Mouse (Mus musculus) kidney, adult 11 months (tissue): ENCODE data around the gene Rbbp8nl.

Experiments used
- DNase-seq: peaks from one replicate; pipeline ENCODE4 v3.0.0; 2022

Rbbp8nl gene

DNA sequence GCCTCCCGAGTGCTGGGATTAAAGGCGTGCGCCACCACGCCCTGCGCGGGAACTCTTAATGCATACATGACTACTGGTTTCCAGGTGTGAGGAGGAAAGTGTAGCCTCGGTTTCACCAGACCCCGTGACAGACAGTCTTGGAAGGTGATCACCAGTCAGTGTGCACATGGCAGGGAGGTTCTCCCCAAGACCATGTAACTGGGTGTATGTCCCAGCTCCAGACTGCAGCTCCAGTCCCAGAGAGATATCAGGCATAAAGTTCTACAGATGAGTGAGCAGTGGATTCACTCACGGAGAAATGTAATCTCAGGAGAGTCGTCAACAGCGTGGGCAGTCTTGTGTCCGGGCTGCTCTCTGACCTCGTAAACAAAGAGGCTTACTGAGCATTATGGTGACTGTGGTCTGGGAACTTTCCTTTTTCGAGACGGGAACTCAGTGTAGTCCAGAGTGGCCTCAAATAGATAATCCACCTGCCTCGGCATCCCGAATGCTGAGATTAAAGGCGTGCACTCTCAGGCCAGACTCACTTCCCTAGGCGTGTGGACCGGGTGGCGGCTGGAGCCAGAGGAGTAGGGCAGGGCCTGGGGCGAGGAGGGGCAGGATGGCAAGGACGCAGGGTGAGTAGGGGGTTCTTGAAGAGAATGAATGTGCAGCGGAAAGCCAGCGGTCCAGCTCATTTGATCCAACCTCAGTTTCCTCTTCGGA, 33.2 kb downstream of the Rbbp8nl start:
- DNase-seq = no peak

DNA sequence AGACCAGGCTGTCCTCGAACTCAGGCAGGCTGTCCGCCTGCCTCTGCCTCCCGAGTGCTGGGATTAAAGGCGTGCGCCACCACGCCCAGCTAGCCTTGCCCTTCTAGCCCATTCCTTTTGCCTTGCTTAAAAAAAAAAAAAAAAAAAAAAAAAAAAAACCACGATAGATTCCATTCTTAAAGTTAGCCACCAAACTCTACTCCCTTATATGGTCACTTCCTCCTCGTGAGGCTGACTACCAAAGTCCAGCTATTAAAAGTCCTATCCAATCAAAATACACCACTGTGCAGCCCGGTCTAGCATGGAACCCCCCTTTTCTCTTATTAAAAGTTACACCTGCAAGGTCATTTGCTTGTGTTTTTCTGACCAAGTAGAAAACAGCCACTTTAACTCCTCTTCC, 34.0 kb downstream of the Rbbp8nl start:
- DNase-seq = peak; percentile 64

DNA sequence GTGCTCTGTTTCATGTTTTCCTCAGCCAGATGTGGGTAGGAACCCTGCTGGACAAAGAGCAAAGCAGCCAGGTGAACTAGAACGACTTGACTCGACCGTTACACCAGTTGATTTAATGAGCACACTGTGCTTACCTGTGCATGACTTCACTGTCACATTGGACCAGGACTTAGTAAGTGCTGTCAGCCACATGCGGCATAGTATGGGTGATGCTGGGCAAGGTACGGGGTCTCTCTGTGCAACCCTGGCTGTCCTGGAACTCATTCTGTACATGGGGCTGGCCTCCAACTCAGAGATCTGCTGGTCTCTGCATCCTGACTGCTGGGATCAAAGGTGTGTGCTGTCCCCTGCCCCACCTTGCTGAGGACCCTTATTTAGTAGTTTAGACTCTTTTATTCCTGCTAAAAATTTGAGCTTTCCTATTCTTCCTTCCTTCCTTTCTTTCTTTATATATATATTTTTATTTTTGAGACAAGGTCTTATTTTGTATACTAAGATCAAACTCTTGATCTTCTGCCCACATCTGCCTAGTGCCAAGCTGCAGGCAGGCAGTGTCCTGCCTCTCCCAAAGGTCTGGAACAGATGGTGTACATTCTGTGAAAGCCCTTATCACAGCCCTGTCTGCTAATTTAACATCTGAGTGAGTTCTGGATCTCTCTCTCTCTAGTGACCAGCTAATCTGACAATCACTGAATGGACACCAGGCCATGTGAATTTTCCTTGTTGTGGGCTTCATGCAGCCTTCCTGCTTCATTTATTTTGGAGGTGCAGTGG, 35.1 kb downstream of the Rbbp8nl start:
- no peak for DNase-seq

DNA sequence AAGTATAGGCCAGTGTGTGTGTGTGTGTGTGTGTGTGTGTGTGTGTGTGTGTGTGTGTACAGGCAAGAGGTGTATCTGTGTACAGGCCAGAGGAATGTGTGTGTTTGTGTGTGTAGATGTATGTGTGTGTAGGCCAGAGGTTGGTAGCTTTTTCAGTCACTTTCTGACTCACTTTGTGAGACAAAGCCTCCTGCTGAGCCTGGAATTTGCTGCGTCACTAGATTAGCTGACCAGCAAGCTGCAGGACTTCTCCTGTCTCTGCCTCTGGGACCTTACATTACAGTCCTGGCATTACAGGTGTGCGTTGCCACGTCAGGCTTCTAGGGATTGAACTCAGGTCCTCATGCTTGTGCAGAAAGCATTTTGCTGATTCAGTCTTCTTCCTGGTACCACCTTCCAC, 37.8 kb downstream of the Rbbp8nl start:
- DNase-seq = no peak

- DNase-seq = peak; percentile 71
These were observed 38.6 kb downstream of the Rbbp8nl start for GRCm38 (mm10) chr2:180250930-180251611.

DNA sequence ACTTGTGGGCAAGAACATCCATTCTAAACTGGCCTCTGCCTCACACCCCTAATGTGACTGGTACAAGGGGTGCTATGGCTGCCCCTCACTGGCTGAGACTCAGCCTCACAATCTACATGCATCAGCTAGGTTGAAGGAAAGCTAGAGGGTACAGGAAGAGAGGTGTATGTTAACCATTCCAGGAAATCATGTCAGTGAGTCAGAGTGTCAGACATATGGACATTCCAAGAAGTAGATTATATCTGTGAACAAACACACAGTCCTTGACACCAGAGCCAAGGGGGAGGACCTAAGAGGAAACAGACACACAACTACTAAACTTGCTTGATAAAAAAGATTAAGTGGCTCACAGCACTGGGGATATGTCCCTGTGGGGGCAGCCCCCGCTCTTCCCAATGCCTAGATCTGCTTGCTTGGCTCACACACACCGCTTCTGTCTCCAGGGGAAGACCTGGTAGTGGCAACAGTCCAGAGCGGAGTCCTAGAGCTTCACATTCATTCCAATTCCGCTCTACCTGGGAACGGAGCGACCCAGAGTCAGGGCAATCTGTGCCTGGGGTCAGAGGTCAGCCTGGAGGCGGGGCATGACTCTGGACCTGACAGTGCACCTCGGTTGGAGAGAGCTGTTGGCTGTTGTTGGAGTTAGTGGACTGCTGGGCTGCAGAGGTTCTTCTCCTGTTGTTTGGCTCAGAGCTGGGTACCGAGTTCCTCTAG, 40.6 kb downstream of the Rbbp8nl start:
- no peak for DNase-seq

- no peak for DNase-seq
These were observed 41.8 kb downstream of the Rbbp8nl start for GRCm38 (mm10) chr2:180247916-180248315.

- no peak for DNase-seq
These were observed 46.6 kb downstream of the Rbbp8nl start for GRCm38 (mm10) chr2:180243108-180243507.

- no peak for DNase-seq
These were observed 51.1 kb downstream of the Rbbp8nl start for GRCm38 (mm10) chr2:180238591-180238990.

- no peak for DNase-seq
These were observed 51.9 kb downstream of the Rbbp8nl start for GRCm38 (mm10) chr2:180237601-180238345.

DNA sequence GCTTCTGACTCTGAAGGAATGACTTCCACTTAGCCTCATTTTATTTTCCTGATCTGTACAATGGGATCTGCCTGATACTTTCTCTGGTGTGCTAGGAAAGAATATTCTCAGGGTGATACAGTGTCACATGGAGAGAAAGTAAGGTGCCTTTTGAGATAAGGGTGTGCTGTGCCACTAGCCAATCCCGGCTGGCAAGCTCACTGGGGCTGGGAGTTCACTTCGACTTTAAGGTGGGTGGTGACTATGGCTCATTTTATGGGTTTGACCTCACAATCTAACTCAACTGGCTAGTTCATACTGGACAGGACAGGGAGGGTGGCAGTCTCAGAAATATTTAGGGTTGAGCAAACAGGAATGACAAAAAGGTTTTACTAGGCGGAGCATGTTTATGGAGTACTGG, 52.7 kb downstream of the Rbbp8nl start:
- DNase-seq = peak; percentile 56

DNA sequence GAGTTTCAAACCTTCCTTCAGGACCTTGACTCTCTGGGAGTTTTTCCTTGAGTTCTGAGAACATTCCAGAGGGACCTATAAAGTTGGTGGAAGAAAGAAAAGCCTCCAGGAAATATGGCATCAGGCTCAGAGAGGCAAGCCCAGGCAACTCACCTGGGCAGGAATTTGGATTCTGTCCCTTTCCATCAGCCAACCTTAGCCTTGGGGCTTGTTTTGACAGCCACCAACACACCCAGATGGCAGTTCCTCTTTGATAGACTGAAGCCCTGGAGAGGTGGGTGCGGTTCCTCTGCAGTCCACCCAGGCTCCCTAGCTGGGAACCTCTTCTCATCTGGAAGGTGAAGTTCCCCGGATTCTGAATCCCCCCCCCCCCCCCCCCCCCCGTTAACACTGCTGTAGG, 53.2 kb downstream of the Rbbp8nl start:
- DNase-seq = no peak

- DNase-seq = no peak
These were observed 53.9 kb downstream of the Rbbp8nl start for GRCm38 (mm10) chr2:180235788-180236187.

DNA sequence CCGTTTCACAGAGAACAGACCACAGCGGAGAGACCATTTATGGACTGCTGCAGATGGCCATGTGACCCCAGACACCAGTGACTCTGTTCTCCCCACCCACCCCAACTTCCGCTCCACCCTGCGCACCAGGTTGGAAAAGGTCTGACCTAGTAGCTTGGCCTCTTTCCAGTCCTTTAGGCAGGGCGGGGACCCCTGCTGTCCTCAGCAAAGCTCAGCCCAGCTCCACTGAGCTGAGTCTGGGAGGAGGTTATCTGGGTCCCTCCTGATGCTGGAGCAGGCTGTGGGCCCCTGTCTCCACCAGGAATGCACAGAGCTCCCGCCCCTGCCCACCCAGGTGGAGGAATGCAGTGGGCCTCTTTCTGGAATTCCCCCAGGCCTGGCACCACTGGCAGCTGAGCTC, 54.7 kb downstream of the Rbbp8nl start:
- DNase-seq = no peak

DNA sequence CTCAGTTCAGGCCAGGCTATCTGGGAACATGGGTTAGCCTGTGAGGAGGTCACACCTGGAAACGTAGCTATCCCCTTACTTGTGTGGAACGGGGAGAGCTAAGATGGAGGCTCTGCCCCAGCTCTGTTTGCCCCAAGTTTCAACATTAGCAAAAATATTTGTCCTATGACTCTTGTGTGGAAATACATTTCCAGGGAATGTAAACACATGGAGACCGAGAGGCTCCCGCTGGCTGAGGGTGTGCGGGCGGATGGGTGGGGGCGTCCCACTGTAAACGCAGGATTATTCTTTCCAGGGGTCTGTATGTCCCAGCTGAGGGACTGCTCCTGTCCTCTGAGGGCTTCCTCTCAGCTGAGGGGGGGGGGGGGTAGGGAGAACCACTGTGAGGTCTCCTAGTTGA, 55.3 kb downstream of the Rbbp8nl start:
- DNase-seq = no peak

DNA sequence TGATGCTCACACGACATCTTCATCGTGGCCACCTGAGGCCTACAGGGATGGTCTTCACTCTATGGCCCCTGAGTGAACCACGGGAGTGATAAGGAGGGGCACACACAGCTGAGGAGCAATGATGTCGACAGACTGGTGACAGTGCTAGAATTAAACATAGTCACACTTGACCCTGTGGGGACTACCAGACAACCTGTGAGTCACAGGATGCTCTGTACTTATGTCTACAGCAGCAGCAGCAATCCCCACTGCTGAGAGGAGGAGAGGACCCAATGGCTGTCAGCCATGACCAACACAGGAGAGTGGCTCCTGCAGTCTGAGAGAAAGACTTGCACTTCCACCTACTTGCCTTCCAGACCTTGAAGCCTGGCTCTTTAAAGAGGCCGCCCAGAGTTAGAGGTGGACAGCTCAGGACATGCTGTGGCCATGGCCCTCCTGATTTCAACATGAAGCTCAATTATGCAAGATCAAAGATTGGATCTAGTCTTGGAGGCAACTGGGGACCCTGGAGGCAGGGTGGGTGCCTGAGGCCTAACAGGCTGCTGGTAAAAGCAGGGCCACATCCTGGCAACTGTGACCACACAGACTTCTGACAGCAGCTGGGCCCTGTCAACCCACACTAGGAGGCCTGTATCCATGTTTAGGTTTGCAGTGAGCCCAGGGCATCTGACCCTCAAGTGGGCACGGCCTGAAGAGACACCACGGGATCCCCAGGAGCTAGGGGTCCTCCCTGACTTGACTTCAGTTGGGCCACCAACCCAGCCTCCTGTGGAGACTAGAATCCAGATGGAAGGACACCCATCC, 56.4 kb downstream of the Rbbp8nl start:
- no peak for DNase-seq

DNA sequence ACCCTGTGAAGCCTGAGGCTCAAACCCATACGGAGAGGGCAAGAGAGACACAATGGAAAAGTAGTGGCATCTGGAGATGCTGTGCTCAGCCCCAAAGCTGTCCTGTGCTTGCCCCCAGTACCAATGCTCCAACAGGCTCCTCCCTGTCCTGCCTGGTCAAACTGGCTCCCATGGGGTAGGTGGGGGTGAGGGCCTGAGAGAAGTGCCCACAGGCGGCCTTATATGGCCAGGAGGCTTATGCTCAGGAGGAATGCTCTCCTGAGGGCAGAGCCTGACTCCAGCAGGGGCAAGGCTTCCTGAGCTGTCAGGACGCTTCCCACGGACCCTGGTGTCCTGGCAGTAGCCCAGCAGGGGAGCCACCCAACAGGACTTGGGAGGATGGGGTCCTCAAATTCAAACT, 59.2 kb downstream of the Rbbp8nl start:
- DNase-seq = no peak

- no peak for DNase-seq
These were observed 60.5 kb downstream of the Rbbp8nl start for GRCm38 (mm10) chr2:180229129-180229528.

- peak; percentile 69 for DNase-seq
These were observed 61.1 kb downstream of the Rbbp8nl start for GRCm38 (mm10) chr2:180228592-180228991.

DNA sequence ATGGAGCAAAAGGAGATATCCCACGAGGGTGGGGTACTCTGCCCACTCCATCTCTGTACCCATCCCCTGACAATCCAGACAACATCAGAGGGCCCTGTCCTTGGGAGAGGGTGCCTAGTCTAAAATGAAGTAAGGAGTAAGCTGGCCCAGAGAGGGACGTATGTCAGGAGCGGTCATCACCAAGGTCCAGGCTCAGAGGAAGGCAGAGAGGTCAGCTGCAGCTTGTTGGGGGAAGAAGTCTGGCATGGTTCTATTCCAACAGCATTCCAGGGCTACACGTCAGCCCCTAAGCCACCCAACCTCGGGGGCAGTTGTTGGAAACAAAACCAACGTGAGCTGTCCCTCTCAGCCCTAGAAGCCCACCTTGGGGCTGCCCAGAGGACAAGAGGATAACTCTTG, 61.6 kb downstream of the Rbbp8nl start:
- no peak for DNase-seq
